Mouse (Mus musculus): ENCODE measurements at regions not wholly inside any gene's neighbourhood (a gene's known extent, or its start where the extent isn't known, plus 50 kb on each side); places are given as distances from the start of the nearest gene placed in this dataset.
A peak's percentile ranks its signal among the peaks of the same experiment; 100 is the strongest.

GRCm38 (mm10) chr11:117036977-117037376 is 78.0 kb upstream of the Sec14l1 start:
- H3K4me3 ChIP-seq (replicated peaks; ENCODE audit: low read length): no peak overlapping the region
- peaks cover 19% of the 10 kb centered on the region for H3K4me1 ChIP-seq (replicated peaks; ENCODE audit: low read depth, low read length)
- TF ChIP-seq CTCF (conservative IDR thresholded peaks at IDR 0.05; ENCODE audit: low read length) (no peak), POU5F1 (IDR thresholded peaks at IDR 0.05; ENCODE audit: borderline replicate concordance, low read length) (no peak), NANOG (IDR thresholded peaks at IDR 0.05; ENCODE audit: borderline replicate concordance, low read length) (no peak)
- H3K9me3 ChIP-seq (ENCODE audit: low read length): no peaks in the 10 kb centered on the region
- no peaks in the 10 kb centered on the region for H3K36me3 ChIP-seq (ENCODE audit: insufficient read depth, low read length)
- 0 out of 2 replicates have a peak, but pooled peaks cover 4% of the 10 kb centered on the region for H3K27me3 ChIP-seq (ENCODE audit: insufficient read depth, low read length)

- Histone ChIP-seq H3K4me1 (replicated peaks; ENCODE audit: low read depth, low read length) (peaks cover 27% of the 10 kb centered on the region), H3K9me3 (ENCODE audit: low read length) (no peaks in the 10 kb centered on the region), H3K4me3 (replicated peaks; ENCODE audit: low read length) (peak overlapping the region; percentile 63), H3K27me3 (ENCODE audit: insufficient read depth, low read length) (peaks cover 17% of the 10 kb centered on the region), H3K36me3 (ENCODE audit: insufficient read depth, low read length) (no peaks in the 10 kb centered on the region)
- no peak for TF ChIP-seq NANOG (IDR thresholded peaks at IDR 0.05; ENCODE audit: borderline replicate concordance, low read length)
- TF ChIP-seq POU5F1 (IDR thresholded peaks at IDR 0.05; ENCODE audit: borderline replicate concordance, low read length): no peak
- TF ChIP-seq CTCF (conservative IDR thresholded peaks at IDR 0.05; ENCODE audit: low read length): peak; percentile 12; the same call in 1 of the 2 replicates
Measured at GRCm38 (mm10) chr11:117038282-117039106, 76.5 kb upstream of the Sec14l1 start.

- Histone ChIP-seq H3K9me3 (ENCODE audit: low read length) (no peaks in the 10 kb centered on the region), H3K4me1 (replicated peaks; ENCODE audit: low read depth, low read length) (peaks cover 35% of the 10 kb centered on the region), H3K4me3 (replicated peaks; ENCODE audit: low read length) (no peak overlapping the region), H3K27me3 (ENCODE audit: insufficient read depth, low read length) (peaks cover 17% of the 10 kb centered on the region), H3K36me3 (ENCODE audit: insufficient read depth, low read length) (no peaks in the 10 kb centered on the region)
- no peak for TF ChIP-seq CTCF (conservative IDR thresholded peaks at IDR 0.05; ENCODE audit: low read length)
Measured at GRCm38 (mm10) chr11:117040829-117041228, 74.1 kb upstream of the Sec14l1 start.

- Histone ChIP-seq H3K4me3 (replicated peaks; ENCODE audit: low read length) (no peak overlapping the region), H3K4me1 (replicated peaks; ENCODE audit: low read depth, low read length) (peaks cover 39% of the 10 kb centered on the region), H3K9me3 (ENCODE audit: low read length) (no peaks in the 10 kb centered on the region), H3K36me3 (ENCODE audit: insufficient read depth, low read length) (no peaks in the 10 kb centered on the region), H3K27me3 (ENCODE audit: insufficient read depth, low read length) (peaks cover 17% of the 10 kb centered on the region)
- no peak for TF ChIP-seq NANOG (IDR thresholded peaks at IDR 0.05; ENCODE audit: borderline replicate concordance, low read length)
- no peak for TF ChIP-seq CTCF (conservative IDR thresholded peaks at IDR 0.05; ENCODE audit: low read length)
- TF ChIP-seq POU5F1 (IDR thresholded peaks at IDR 0.05; ENCODE audit: borderline replicate concordance, low read length): no peak
Measured at GRCm38 (mm10) chr11:117042336-117042735, 72.6 kb upstream of the Sec14l1 start.

- peaks cover 17% of the 10 kb centered on the region for H3K27me3 ChIP-seq (ENCODE audit: insufficient read depth, low read length)
- no peaks in the 10 kb centered on the region for H3K36me3 ChIP-seq (ENCODE audit: insufficient read depth, low read length)
- no peak for TF ChIP-seq POU5F1 (IDR thresholded peaks at IDR 0.05; ENCODE audit: borderline replicate concordance, low read length)
- no peak for TF ChIP-seq NANOG (IDR thresholded peaks at IDR 0.05; ENCODE audit: borderline replicate concordance, low read length)
- TF ChIP-seq CTCF (conservative IDR thresholded peaks at IDR 0.05; ENCODE audit: low read length): peak; percentile 90
- H3K4me1 ChIP-seq (replicated peaks; ENCODE audit: low read depth, low read length): peaks cover 42% of the 10 kb centered on the region
- no peak overlapping the region for H3K4me3 ChIP-seq (replicated peaks; ENCODE audit: low read length)
- H3K9me3 ChIP-seq (ENCODE audit: low read length): no peaks in the 10 kb centered on the region
Measured at GRCm38 (mm10) chr11:117043524-117043923, 71.4 kb upstream of the Sec14l1 start.

- no peak overlapping the region for H3K4me3 ChIP-seq (replicated peaks; ENCODE audit: low read length)
- peaks cover 43% of the 10 kb centered on the region for H3K4me1 ChIP-seq (replicated peaks; ENCODE audit: low read depth, low read length)
- peaks cover 17% of the 10 kb centered on the region for H3K27me3 ChIP-seq (ENCODE audit: insufficient read depth, low read length)
- TF ChIP-seq POU5F1 (IDR thresholded peaks at IDR 0.05; ENCODE audit: borderline replicate concordance, low read length): no peak
- TF ChIP-seq CTCF (conservative IDR thresholded peaks at IDR 0.05; ENCODE audit: low read length): no peak
- TF ChIP-seq NANOG (IDR thresholded peaks at IDR 0.05; ENCODE audit: borderline replicate concordance, low read length): no peak
- H3K36me3 ChIP-seq (ENCODE audit: insufficient read depth, low read length): no peaks in the 10 kb centered on the region
- H3K9me3 ChIP-seq (ENCODE audit: low read length): no peaks in the 10 kb centered on the region
Measured at GRCm38 (mm10) chr11:117044731-117045130, 70.2 kb upstream of the Sec14l1 start.

GRCm38 (mm10) chr11:117046636-117047035 is 68.3 kb upstream of the Sec14l1 start:
- TF ChIP-seq CTCF (conservative IDR thresholded peaks at IDR 0.05; ENCODE audit: low read length): no peak
- TF ChIP-seq POU5F1 (IDR thresholded peaks at IDR 0.05; ENCODE audit: borderline replicate concordance, low read length): no peak
- TF ChIP-seq NANOG (IDR thresholded peaks at IDR 0.05; ENCODE audit: borderline replicate concordance, low read length): no peak
- Histone ChIP-seq H3K9me3 (ENCODE audit: low read length) (no peaks in the 10 kb centered on the region), H3K36me3 (ENCODE audit: insufficient read depth, low read length) (no peaks in the 10 kb centered on the region), H3K4me1 (replicated peaks; ENCODE audit: low read depth, low read length) (peaks cover 43% of the 10 kb centered on the region), H3K27me3 (ENCODE audit: insufficient read depth, low read length) (peaks cover 13% of the 10 kb centered on the region), H3K4me3 (replicated peaks; ENCODE audit: low read length) (no peak overlapping the region)

GRCm38 (mm10) chr11:117047172-117047950 is 67.6 kb upstream of the Sec14l1 start:
- Histone ChIP-seq H3K4me1 (replicated peaks; ENCODE audit: low read depth, low read length) (peaks cover 37% of the 10 kb centered on the region), H3K27me3 (ENCODE audit: insufficient read depth, low read length) (peaks cover 11% of the 10 kb centered on the region), H3K4me3 (replicated peaks; ENCODE audit: low read length) (no peak overlapping the region), H3K9me3 (ENCODE audit: low read length) (no peaks in the 10 kb centered on the region), H3K36me3 (ENCODE audit: insufficient read depth, low read length) (no peaks in the 10 kb centered on the region)
- no peak for TF ChIP-seq NANOG (IDR thresholded peaks at IDR 0.05; ENCODE audit: borderline replicate concordance, low read length)
- no peak for TF ChIP-seq CTCF (conservative IDR thresholded peaks at IDR 0.05; ENCODE audit: low read length)
- no peak for TF ChIP-seq POU5F1 (IDR thresholded peaks at IDR 0.05; ENCODE audit: borderline replicate concordance, low read length)

Measured in E14TG2a.4 (cell line).